Mouse (Mus musculus): ENCODE data around the gene 2900092C05Rik.

DNA sequence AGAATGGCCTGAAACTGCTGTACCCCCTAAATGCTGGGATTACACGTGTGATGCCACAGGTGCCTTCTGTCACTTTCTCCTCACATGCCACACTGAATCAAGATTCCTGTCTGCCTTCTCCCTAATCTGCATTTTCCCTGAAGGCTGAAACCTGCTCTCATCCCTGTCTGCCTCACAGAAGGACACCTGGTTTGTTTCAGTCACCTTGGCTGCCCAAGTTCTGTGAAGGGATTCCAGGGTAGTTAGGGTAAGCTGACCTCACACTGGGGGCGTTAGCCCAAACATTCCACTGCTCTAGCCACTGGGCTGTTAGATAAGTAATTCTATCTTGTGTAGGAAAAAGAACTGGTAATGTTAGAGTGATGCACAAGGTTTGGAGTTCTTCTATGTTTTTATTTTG is at the start of gene 2900092C05Rik:
- no peak for TF ChIP-seq CTCF (IDR thresholded peaks at IDR 0.05; ENCODE audit: low read depth, low read length)
- no peak for TF ChIP-seq GATA1 (IDR thresholded peaks at IDR 0.05; ENCODE audit: borderline replicate concordance, low read length)
- TF ChIP-seq TAL1 (conservative IDR thresholded peaks at IDR 0.05; ENCODE audit: low read depth, low read length), result no peak
- no peak for TF ChIP-seq POLR2AphosphoS5 (IDR thresholded peaks at IDR 0.05; ENCODE audit: insufficient replicate concordance, low read depth, low read length)
- no peak for TF ChIP-seq GATA2 (IDR thresholded peaks at IDR 0.05; ENCODE audit: borderline replicate concordance, low read depth, low read length)

Measured in G1E (cell line).